Mouse (Mus musculus) CD8-positive naive resting alpha-beta T cell, adult 2 months (primary cell): ENCODE results near the gene Ubr4.

Experiments
- DNase-seq, 2 experiments: peaks; one replicate each; pipeline ENCODE4 v3.0.0; 2022; ENCODE audit warnings: low read depth in 2 of 2, low spot score in 2 of 2

Ubr4 gene

GRCm38 (mm10) chr4:139532081-139532480, 179.7 kb downstream of the Ubr4 start:
- no peak for DNase-seq

GRCm38 (mm10) chr4:139535127-139535695, 182.8 kb downstream of the Ubr4 start:
- DNase-seq = no peak

- no peak for DNase-seq
Measured at GRCm38 (mm10) chr4:139535719-139536118, 183.3 kb downstream of the Ubr4 start.

- DNase-seq = no peak
Measured at GRCm38 (mm10) chr4:139536706-139537105, 184.3 kb downstream of the Ubr4 start.
